Mouse (Mus musculus): ENCODE measurements around the gene Tubal3.

- TF ChIP-seq CTCF (IDR thresholded peaks at IDR 0.05; ENCODE audit: control insufficient read depth, insufficient read depth, insufficient read length) (no peak), USF1 (IDR thresholded peaks at IDR 0.05; ENCODE audit: low read depth) (no peak), CEBPB (IDR thresholded peaks at IDR 0.05; ENCODE audit: low read depth) (no peak), MAX (IDR thresholded peaks at IDR 0.05) (no peak)
Observed at GRCm38 (mm10) chr13:3947267-3947666, 29.2 kb downstream of the Tubal3 start.
